Mouse (Mus musculus) layer of hippocampus, adult 9-11 months (tissue): ENCODE results near the gene Fam149a.

Source experiments
- DNase-seq: peaks from one replicate; pipeline ENCODE4 v3.0.0; 2022

The Fam149a gene

GRCm38 (mm10) chr8:45381963-45382347 is at the start of gene Fam149a:
Gene Fam149a (minus strand): TSS chr8:45382291.
- DNase-seq, result no peak

DNA sequence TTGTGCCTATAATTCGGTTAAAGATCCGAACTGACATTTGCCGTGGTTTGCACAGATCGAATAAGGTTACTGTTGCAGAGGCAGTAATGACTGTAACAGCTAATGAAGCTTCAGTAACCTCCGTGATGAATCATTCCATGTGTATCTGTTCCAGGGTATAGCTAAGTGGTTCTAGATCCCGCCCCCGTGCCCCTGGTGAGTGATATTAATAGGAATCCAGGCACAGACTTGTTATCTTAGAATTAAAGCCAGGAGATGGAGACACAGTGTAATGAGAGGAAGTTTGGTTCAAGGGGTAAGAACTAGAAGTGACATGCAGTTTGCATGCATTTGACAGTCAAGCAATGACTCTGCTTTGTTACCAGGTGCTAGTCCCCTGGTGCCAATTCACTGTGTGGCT is 38.1 kb upstream of the Fam149a start:
- no peak for DNase-seq

- peak; percentile 58 for DNase-seq
Observed at GRCm38 (mm10) chr8:45414965-45415364, 32.9 kb upstream of the Fam149a start.

GRCm38 (mm10) chr8:45410882-45411281 is 28.8 kb upstream of the Fam149a start, which contains the start of gene Tlr3:
Gene Tlr3 (minus strand): TSS chr8:45411080.
- no peak for DNase-seq

- DNase-seq, result peak; percentile 45
Observed at GRCm38 (mm10) chr8:45410146-45410880, 28.2 kb upstream of the Fam149a start.

- no peak for DNase-seq
Observed at GRCm38 (mm10) chr8:45409702-45410101, 27.6 kb upstream of the Fam149a start.

DNA sequence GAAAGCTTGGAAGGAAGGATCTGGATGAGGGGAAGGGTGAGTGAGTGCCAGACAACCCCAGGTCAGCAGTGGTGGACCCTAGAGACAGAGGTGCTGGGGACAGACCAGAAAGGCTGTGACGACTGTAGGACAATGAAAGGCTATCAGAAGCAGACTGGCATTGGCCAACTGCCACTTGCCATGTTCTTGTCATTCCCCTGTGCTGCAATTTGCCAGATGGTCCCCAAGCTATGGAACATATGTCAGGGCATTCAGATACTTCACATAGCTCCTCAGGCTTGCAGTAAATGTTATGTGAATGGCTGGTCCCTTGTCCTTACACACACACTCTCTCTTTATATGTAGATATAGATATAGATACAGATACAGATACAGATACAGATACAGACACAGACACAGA is 1.2 kb upstream of the Fam149a start:
- no peak for DNase-seq

- DNase-seq, result no peak
Observed at GRCm38 (mm10) chr8:45381075-45381962, 772 bp downstream of the Fam149a start.

GRCm38 (mm10) chr8:45380598-45380997 is 1.5 kb downstream of the Fam149a start:
- DNase-seq, result no peak

GRCm38 (mm10) chr8:45374071-45374470 is 8.0 kb downstream of the Fam149a start:
- no peak for DNase-seq

GRCm38 (mm10) chr8:45367154-45367553 is 14.9 kb downstream of the Fam149a start:
- DNase-seq, result peak; percentile 38

GRCm38 (mm10) chr8:45363220-45363619 is 18.9 kb downstream of the Fam149a start:
- no peak for DNase-seq

GRCm38 (mm10) chr8:45362323-45362722 is 19.8 kb downstream of the Fam149a start:
- no peak for DNase-seq

DNA sequence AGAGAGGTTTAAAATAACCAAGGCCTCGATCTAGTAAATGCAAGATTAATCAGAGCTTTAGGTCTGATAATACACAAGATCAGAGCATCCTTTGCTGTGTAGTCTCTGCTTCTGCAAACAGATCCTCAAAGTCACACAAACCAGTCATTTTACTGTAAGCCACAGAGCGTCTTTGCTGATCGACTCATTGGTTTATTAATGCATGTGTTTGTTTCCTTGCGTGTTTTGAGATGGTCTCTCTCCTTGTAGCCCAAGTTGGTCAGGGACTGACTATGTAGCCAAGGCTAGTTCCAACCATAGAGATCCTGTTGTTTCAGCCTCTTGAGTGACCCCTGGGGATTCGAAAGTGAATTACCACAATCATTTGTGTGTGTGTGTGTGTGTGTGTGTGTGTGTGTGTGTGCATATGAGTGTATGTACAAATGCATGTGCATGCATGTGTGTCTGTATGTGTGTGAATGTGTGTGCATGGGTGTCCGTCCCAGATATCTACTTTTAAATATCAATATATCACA is 22.9 kb downstream of the Fam149a start:
- DNase-seq, result no peak

GRCm38 (mm10) chr8:45358132-45358918 is 23.8 kb downstream of the Fam149a start:
- DNase-seq, result peak; percentile 19

DNA sequence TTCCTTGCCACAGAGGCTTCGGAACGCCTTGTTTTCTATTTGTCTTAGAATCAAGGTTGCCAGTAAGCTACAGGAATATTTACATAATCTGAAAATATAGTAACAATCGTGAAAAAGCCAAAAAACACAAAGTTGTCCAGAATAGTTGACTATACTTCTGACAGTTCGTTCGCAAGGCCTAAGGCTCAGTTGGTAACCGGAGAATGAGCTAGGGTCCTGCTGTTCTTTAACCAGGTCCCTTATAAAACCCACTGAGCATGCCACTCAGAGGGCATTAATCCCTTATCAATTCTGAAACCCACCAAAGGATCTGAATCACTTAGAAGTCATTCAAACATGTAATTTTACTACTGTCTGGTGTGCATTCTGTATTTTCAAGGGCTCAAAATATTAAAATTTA is 26.3 kb downstream of the Fam149a start:
- DNase-seq, result no peak

DNA sequence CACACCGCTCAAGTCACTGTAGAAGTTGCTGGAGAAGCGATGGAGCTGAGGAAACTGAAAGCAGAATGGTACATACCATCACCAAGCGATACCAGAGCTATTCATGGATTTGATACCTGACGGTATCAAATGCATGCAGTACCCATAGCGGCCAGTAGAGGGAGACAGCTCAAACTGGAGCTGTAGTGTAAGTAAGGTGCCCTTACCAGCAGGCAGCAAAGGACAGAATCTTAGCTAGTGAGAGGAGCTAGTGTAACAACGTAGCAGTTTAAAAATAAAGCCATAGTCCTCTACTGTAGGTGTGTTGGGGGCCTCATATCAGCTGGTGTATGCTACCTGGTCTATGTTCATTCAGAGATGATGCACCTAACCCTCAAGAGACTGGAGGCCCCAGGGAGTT is 37.1 kb downstream of the Fam149a start:
- DNase-seq, result peak; percentile 54

- DNase-seq, result no peak
Observed at GRCm38 (mm10) chr8:45344298-45344697, 37.8 kb downstream of the Fam149a start.

DNA sequence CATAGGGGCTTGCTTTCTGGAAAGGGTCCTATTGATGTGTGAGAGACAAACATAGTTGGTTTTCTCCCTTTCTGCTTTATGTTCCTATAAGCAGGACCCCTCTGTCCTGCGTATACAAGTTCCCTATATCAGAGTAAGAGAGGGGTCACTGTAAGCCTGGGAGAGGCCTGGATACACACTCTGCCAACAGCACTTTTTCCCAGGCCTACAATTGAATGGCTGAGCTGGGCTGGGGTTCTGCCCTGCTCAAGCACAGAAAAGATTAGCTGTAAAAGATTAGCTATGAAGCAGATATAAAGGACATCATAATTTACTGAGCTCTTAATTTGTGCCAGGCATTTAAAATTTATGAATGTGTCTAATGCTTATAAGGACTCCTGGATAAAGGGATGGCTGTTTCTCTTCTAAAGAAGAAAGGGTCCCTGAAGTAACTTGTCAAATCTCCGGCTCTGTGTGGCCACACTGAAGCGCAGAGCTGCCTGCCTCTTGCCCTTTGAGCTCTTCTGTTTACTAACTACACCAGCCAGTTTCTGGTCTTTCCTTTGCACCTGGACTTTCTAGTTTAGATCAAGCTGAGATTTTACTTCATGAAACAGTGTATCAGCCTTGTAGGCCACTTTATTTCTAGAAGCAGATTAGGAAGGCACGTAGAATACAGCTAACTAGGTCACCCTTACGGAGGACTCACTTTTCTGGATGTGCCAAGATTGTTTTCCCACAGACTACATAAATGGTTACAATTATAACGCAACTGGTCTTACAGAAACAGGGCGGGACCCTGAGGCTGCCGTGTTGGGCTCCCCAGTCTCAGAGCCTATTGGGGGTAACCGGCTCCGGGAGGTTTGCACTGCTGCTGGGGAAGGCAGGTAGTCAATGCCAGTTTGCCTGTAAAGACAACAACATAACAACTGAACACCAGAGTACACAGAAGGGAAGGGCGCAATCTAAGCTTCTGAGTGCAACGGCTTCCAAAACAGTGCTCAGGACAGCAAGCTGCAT is 40.2 kb downstream of the Fam149a start:
- no peak for DNase-seq

GRCm38 (mm10) chr8:45333493-45333892 is 48.6 kb downstream of the Fam149a start:
- DNase-seq, result peak; percentile 23

DNA sequence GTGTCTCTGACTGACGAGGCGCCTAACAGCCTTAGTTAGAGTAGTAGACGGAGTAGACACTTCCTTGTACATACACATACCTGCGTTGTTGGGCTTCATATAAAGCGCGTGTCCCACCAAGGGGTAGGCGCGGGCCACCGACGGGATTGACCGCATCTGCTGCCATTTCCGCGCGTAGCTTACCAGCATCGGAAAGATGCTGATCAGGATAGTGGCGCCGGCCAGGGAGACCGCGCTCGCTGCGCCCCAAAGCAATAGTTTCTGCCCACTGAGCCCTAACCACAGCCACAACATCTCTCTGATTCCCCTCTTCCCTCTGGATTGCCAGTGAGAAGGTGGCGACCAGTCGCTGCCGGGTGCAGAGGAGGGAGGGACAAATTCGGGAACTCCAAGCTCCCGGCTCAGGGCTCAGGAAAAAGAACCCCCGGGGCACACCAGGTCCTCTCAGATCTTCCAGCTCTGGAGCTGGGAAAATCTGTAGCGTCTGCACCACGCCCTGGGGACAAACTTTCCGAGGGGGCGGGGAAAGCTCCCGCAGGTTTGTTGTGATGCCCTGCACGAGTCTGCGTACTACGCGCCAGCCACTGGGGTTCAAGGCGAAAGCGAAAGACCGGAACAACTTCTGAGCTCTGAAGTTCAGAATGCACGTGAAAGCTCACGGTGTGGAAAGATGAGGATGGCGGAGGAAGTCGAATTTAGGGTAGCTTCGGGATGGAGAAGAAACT is 49.2 kb downstream of the Fam149a start, which contains the start of gene Cyp4v3:
Gene Cyp4v3 (minus strand): TSS at position 532 of the 725 bp plus-strand sequence.
- DNase-seq, result peak; percentile 44
